8 mouse cellular contexts compared by ENCODE assay signal in the genomic region with DNA sequence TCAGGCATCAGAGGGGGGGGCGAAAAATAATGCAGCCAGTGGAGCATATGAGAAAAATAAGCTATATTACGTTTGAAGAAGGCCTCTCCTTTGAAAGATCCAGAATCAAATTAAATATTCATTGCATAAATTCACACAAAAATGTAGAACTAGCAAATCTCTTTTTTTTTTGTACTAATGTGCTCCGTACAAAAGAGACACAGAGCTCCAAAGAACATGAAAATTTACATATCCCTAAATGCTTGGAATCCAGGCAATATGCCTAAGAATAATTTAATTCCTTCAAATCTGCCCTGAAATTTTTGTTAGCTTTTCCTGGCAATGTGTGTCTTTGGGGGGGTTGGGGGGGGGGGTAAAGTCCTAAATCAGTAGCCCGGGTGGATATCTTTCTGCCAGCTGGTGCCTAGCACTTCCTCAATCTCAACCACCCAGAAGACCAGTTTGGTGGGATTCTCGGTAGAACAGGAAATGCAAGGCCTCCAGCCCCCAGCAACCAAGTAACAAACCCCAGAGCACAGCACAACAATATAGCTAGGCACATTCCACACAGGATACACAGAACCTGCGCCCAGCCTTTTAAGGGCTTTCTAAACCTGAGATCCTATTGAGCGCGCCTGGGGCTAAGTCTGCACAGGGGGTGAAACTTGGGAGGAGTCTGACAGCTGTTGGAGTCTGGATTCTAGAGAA. TPM values are rescaled to one million over a fixed set of nuclear protein-coding genes. Genes with fewer than 3 reads are reported as not detected.
A peak's percentile ranks its signal among the peaks of the same experiment; 100 is the strongest.
DNase-seq lines count a peak whose midpoint lies in the region; ATAC-seq and TF ChIP-seq lines count a peak whose summit lies in the region.
"Had no signal": no experiment of that assay in that cellular context is flagged by ENCODE, and none has a peak within 500 bp of the region (broad histone marks: within the 10 kb centered on the region; RNA-seq: fewer than 3 reads in every experiment).

No protein-coding gene starts in this region.

- no peak overlapping the region for H3K4me3 ChIP-seq in lung, embryonic 15.5 days
- peak overlapping the region; percentile 27; the same call in 1 of the 2 replicates for H3K4me3 ChIP-seq in bone marrow macrophage, adult 2 months (ENCODE audit: insufficient read depth, low read length)
- no peak overlapping the region for H3K4me3 ChIP-seq in midbrain, embryonic 16.5 days (ENCODE audit: low read depth, low read length)
- H3K4me3 ChIP-seq: embryonic facial prominence, embryonic 12.5 days had no signal

- no peak for DNase-seq in lung, postnatal 14 days
- DNase-seq in forelimb bud, embryonic 11.5 days (ENCODE audit: low read depth, low spot score), result peak; percentile 55
- DNase-seq in gastrocnemius, adult 18-20 months (ENCODE audit: low spot score), result no peak
- DNase-seq in layer of hippocampus, postnatal 25 days (ENCODE audit: extremely low spot score in 1 of 2, low spot score in 1 of 2), result no peak

- no peak for TF ChIP-seq CTCF in bone marrow macrophage, adult 2 months (IDR thresholded peaks at IDR 0.05; ENCODE audit: low read depth, low read length)

- H3K9me3 ChIP-seq in lung, embryonic 15.5 days, result no peaks in the 10 kb centered on the region
- no peaks in the 10 kb centered on the region for H3K9me3 ChIP-seq in midbrain, embryonic 16.5 days (replicated peaks; ENCODE audit: control insufficient read depth, low read length, poor library complexity, severe bottlenecking)
- H3K9me3 ChIP-seq: embryonic facial prominence, embryonic 12.5 days had no signal

- peaks cover 79% of the 10 kb centered on the region for H3K4me1 ChIP-seq in lung, embryonic 15.5 days
- peaks cover 38% of the 10 kb centered on the region for H3K4me1 ChIP-seq in bone marrow macrophage, adult 2 months (ENCODE audit: control insufficient read depth, insufficient read depth, low read length)
- H3K4me1 ChIP-seq in midbrain, embryonic 16.5 days (ENCODE audit: control insufficient read depth, insufficient read depth, low read length), result peaks cover 36% of the 10 kb centered on the region

- H3K27ac ChIP-seq in lung, embryonic 15.5 days, result peak overlapping the region; percentile 63
- peak overlapping the region; percentile 61 for H3K27ac ChIP-seq in bone marrow macrophage, adult 2 months (ENCODE audit: insufficient read depth, low read depth, low read length)
- no peak overlapping the region for H3K27ac ChIP-seq in midbrain, embryonic 16.5 days (ENCODE audit: low read length)
- H3K27ac ChIP-seq: embryonic facial prominence, embryonic 12.5 days had no signal

- no peak overlapping the region for H3K9ac ChIP-seq in lung, embryonic 15.5 days
- H3K9ac ChIP-seq in midbrain, embryonic 16.5 days (ENCODE audit: low read depth, low read length), result no peak overlapping the region
- H3K9ac ChIP-seq: embryonic facial prominence, embryonic 12.5 days had no signal

- no peak for TF ChIP-seq POLR2A in bone marrow macrophage, adult 2 months (IDR thresholded peaks at IDR 0.05; ENCODE audit: borderline replicate concordance, low read depth, low read length)

- H3K27me3 ChIP-seq in lung, embryonic 15.5 days, result no peaks in the 10 kb centered on the region
- H3K27me3 ChIP-seq in midbrain, embryonic 16.5 days (ENCODE audit: control insufficient read depth, insufficient read depth, low read depth, low read length), result no peaks in the 10 kb centered on the region
- H3K27me3 ChIP-seq: embryonic facial prominence, embryonic 12.5 days had no signal

- peaks cover 22% of the 10 kb centered on the region; the same call in 1 of the 2 replicates for H3K36me3 ChIP-seq in lung, embryonic 15.5 days
- H3K36me3 ChIP-seq in midbrain, embryonic 16.5 days (ENCODE audit: control insufficient read depth, insufficient read depth, low read length), result peaks cover 3% of the 10 kb centered on the region; the same call in 1 of the 2 replicates

- peak overlapping the region; percentile 8; the same call in 1 of the 2 replicates for H3K4me2 ChIP-seq in lung, embryonic 15.5 days
- H3K4me2 ChIP-seq in midbrain, embryonic 16.5 days (ENCODE audit: low read length), result peak overlapping the region; percentile 3; the same call in 1 of the 2 replicates
- H3K4me2 ChIP-seq: embryonic facial prominence, embryonic 12.5 days had no signal

- WGBS in lung, embryonic 15.5 days, result 33% methylated on average over 8 of the region's 8 CpGs
- 31% methylated on average over 8 of the region's 8 CpGs for WGBS in midbrain, embryonic 16.5 days

- ATAC-seq in lung, embryonic 15.5 days (ENCODE audit: borderline replicate concordance, extremely low read depth, low FRiP score, low TSS enrichment), result no peak
- ATAC-seq in midbrain, embryonic 16.5 days, result no peak

RNA-seq across cellular contexts. Expression of a gene that starts 7.9 kb away (rescaled TPM):
- polyA plus RNA-seq in lung, embryonic 15.5 days (2015; fragmentation: Nextera tagmentation; extraction: Ambion mirVana), result 22.8 and 28.6 TPM in 2 replicates
- polyA plus RNA-seq in bone marrow macrophage, adult 2 months (2012; ENCODE audit: insufficient read depth, insufficient read length, missing spikeins), result 52.5 and 53.9 TPM in 2 replicates
- 45.7 and 49.1 TPM in 2 replicates for polyA plus RNA-seq in midbrain, embryonic 16.5 days (2015; fragmentation: Nextera tagmentation; extraction: Ambion mirVana)
- 10 to 100 TPM; 21.7 to 30.2 TPM for total RNA-seq in gastrocnemius, adult 18-20 months (2021)
- total RNA-seq in layer of hippocampus, postnatal 25 days (2021), result 10 to 100 TPM; 83.9 to 85.4 TPM
